Mouse (Mus musculus): ENCODE measurements around the gene Robo1. TPM values are rescaled to one million over a fixed set of nuclear protein-coding genes. Genes with fewer than 3 reads are reported as not detected.

The Robo1 gene
- polyA plus RNA-seq, 1 experiment from 2014 or later = 6.3 TPM

DNA sequence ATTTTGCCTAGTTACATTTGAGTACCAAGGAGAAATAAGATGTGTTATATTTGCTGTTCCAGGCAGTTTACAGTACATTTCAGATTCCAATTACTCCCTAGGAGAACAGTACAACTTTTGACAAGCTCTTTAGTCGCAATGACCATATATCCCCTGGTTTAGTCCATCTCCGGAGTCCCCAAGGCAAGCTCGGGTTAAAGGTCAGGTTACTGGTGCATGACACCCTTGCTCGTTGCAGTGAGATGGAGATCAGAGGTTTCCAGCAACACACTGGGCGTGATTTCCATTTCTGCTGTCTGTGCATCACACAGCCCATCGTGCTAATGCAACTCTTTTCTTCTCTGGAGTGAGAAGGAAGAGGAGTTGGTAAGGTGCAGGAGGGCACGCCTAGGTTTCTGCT is 464.9 kb downstream of the Robo1 start:
- WGBS = 57% methylated on average over 7 of the region's 7 CpGs

DNA sequence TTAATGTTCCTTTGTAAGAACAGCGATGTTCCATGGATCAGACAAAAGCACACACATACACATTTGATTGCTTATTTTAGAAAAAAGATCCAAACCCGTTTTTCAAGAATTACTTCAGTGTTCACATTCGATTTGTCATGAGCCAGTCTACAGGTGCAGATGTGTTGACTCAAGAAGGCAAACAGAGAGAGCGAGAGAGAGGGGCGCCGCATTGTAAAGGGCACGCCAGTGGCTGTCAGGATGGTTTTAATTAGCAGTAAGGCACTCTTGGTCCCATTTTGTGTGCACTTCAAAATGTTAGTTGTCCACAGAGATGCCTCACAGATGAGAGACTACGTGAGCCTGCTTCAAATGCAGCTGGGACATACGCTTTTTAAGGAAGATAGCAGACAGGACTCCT is 470.4 kb downstream of the Robo1 start:
- H3K9ac ChIP-seq (ENCODE audit: low read length) = no peak overlapping the region
- no peak overlapping the region for H3K4me3 ChIP-seq (ENCODE audit: low read depth, low read length)
- H3K4me2 ChIP-seq (replicated peaks; ENCODE audit: low read depth) = no peak overlapping the region
- H3K4me1 ChIP-seq (replicated peaks; ENCODE audit: control insufficient read depth, insufficient read depth) = no peaks in the 10 kb centered on the region
- no peaks in the 10 kb centered on the region for H3K27me3 ChIP-seq (ENCODE audit: control insufficient read depth, insufficient read depth, low read length)
- H3K27ac ChIP-seq (replicated peaks) = no peak overlapping the region
- no peak for ATAC-seq (ENCODE audit: low FRiP score, low TSS enrichment)
- WGBS = 41% methylated on average over 9 of the region's 9 CpGs
- H3K36me3 ChIP-seq (ENCODE audit: control insufficient read depth, insufficient read depth, low read length) = no peaks in the 10 kb centered on the region
- no peak for TF ChIP-seq EP300 (optimal IDR thresholded peaks at IDR 0.05)
- no peak for TF ChIP-seq CTCF (IDR thresholded peaks at IDR 0.05; ENCODE audit: low read depth)
- H3K9me3 ChIP-seq (ENCODE audit: control insufficient read depth, low read length) = no peaks in the 10 kb centered on the region
- peak; percentile 29 for DNase-seq (ENCODE audit: low spot score)

More for the DNA sequence above, 464.9 kb downstream of the Robo1 start:
- H3K4me3 ChIP-seq (ENCODE audit: low read depth, low read length) = no peak overlapping the region
- H3K9ac ChIP-seq (ENCODE audit: low read length) = no peak overlapping the region
- DNase-seq (ENCODE audit: low spot score) = no peak
- no peak for TF ChIP-seq EP300 (optimal IDR thresholded peaks at IDR 0.05)
- TF ChIP-seq CTCF (IDR thresholded peaks at IDR 0.05; ENCODE audit: low read depth) = no peak
- H3K9me3 ChIP-seq (ENCODE audit: control insufficient read depth, low read length) = no peaks in the 10 kb centered on the region
- no peaks in the 10 kb centered on the region for H3K36me3 ChIP-seq (ENCODE audit: control insufficient read depth, insufficient read depth, low read length)
- no peaks in the 10 kb centered on the region for H3K27me3 ChIP-seq (ENCODE audit: control insufficient read depth, insufficient read depth, low read length)
- H3K4me2 ChIP-seq (replicated peaks; ENCODE audit: low read depth) = no peak overlapping the region
- ATAC-seq (ENCODE audit: low FRiP score, low TSS enrichment) = no peak
- H3K4me1 ChIP-seq (replicated peaks; ENCODE audit: control insufficient read depth, insufficient read depth) = no peaks in the 10 kb centered on the region
- no peak overlapping the region for H3K27ac ChIP-seq (replicated peaks)

DNA sequence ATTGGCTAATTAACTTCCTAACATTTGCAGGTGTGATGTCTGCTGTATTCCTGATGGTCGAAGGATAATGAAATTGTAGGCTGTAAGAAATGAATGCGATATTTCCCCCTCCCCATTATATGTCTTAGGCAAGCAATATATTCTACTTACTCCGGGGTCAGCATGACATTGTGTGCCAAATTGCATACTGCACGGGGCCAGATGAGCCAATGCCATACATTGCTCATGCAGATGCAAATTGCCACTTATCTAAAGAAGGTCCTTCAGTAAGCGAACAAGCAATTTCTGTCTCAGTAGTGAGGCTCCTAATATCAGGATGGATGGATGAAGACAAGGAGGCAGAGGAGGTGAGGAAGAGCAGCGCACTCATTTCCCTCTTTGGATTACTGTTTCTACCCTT is 474.1 kb downstream of the Robo1 start:
- Histone ChIP-seq H3K9ac (ENCODE audit: low read length) (no peak overlapping the region), H3K4me3 (ENCODE audit: low read depth, low read length) (no peak overlapping the region), H3K36me3 (ENCODE audit: control insufficient read depth, insufficient read depth, low read length) (no peaks in the 10 kb centered on the region), H3K4me1 (replicated peaks; ENCODE audit: control insufficient read depth, insufficient read depth) (no peaks in the 10 kb centered on the region), H3K9me3 (ENCODE audit: control insufficient read depth, low read length) (no peaks in the 10 kb centered on the region), H3K27me3 (ENCODE audit: control insufficient read depth, insufficient read depth, low read length) (no peaks in the 10 kb centered on the region), H3K27ac (replicated peaks) (no peak overlapping the region), H3K4me2 (replicated peaks; ENCODE audit: low read depth) (no peak overlapping the region)
- no peak for DNase-seq (ENCODE audit: low spot score)
- 93% methylated on average over 6 of the region's 6 CpGs for WGBS
- ATAC-seq (ENCODE audit: low FRiP score, low TSS enrichment) = no peak
- TF ChIP-seq EP300 (optimal IDR thresholded peaks at IDR 0.05) (no peak), CTCF (IDR thresholded peaks at IDR 0.05; ENCODE audit: low read depth) (no peak)

DNA sequence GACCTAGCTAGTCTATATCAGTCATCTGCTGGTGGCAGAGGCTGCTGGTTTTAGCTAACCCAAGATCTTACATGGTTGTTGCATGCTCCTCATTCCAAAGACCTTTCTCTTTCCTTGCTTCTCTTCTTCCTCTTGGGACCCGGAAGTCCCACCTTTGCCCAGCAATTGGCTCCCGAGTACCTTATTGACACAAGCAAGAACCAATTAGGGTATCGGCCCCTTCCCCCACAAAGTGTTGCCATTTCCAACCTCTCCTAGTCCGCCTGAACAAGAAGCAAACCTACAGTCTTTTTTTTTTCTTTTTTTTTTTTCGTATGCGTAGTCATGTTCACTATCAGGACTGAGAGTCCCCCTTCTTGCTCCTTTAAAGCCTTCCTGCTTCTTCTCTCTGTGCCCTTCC is 478.0 kb downstream of the Robo1 start:
- Histone ChIP-seq H3K4me3 (ENCODE audit: low read depth, low read length) (no peak overlapping the region), H3K36me3 (ENCODE audit: control insufficient read depth, insufficient read depth, low read length) (no peaks in the 10 kb centered on the region), H3K4me1 (replicated peaks; ENCODE audit: control insufficient read depth, insufficient read depth) (no peaks in the 10 kb centered on the region), H3K27ac (replicated peaks) (no peak overlapping the region), H3K9ac (ENCODE audit: low read length) (no peak overlapping the region), H3K27me3 (ENCODE audit: control insufficient read depth, insufficient read depth, low read length) (no peaks in the 10 kb centered on the region), H3K4me2 (replicated peaks; ENCODE audit: low read depth) (no peak overlapping the region), H3K9me3 (ENCODE audit: control insufficient read depth, low read length) (no peaks in the 10 kb centered on the region)
- WGBS = 92% methylated on average over 6 of the region's 6 CpGs
- DNase-seq (ENCODE audit: low spot score) = no peak
- no peak for ATAC-seq (ENCODE audit: low FRiP score, low TSS enrichment)
- TF ChIP-seq EP300 (optimal IDR thresholded peaks at IDR 0.05) (no peak), CTCF (IDR thresholded peaks at IDR 0.05; ENCODE audit: low read depth) (no peak)

DNA sequence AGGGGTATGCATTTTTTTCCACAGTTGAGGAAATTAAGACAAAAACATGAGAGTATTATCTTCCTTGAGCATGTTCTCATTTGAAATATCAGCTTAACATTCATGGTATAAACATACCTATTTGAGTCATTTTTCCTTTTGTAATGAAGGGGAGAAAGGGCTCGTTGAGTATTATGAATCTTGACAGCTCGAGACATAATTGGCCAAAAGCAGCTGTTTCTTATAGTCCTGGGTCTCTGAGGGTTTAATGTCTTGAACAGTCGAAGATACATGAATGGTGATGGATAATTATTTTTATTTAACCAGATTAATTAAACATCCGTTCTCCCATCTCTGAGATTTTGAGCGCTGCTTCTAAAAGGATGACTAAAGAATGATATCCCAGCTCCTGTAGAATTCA is 478.5 kb downstream of the Robo1 start:
- no peak overlapping the region for H3K4me3 ChIP-seq (ENCODE audit: low read depth, low read length)
- no peak for ATAC-seq (ENCODE audit: low FRiP score, low TSS enrichment)
- H3K4me1 ChIP-seq (replicated peaks; ENCODE audit: control insufficient read depth, insufficient read depth) = no peaks in the 10 kb centered on the region
- TF ChIP-seq CTCF (IDR thresholded peaks at IDR 0.05; ENCODE audit: low read depth) (no peak), EP300 (optimal IDR thresholded peaks at IDR 0.05) (no peak)
- DNase-seq (ENCODE audit: low spot score) = no peak
- H3K27me3 ChIP-seq (ENCODE audit: control insufficient read depth, insufficient read depth, low read length) = no peaks in the 10 kb centered on the region
- H3K9me3 ChIP-seq (ENCODE audit: control insufficient read depth, low read length) = no peaks in the 10 kb centered on the region
- no peaks in the 10 kb centered on the region for H3K36me3 ChIP-seq (ENCODE audit: control insufficient read depth, insufficient read depth, low read length)
- H3K27ac ChIP-seq (replicated peaks) = no peak overlapping the region
- 65% methylated on average over 5 of the region's 5 CpGs for WGBS
- H3K4me2 ChIP-seq (replicated peaks; ENCODE audit: low read depth) = no peak overlapping the region
- no peak overlapping the region for H3K9ac ChIP-seq (ENCODE audit: low read length)

DNA sequence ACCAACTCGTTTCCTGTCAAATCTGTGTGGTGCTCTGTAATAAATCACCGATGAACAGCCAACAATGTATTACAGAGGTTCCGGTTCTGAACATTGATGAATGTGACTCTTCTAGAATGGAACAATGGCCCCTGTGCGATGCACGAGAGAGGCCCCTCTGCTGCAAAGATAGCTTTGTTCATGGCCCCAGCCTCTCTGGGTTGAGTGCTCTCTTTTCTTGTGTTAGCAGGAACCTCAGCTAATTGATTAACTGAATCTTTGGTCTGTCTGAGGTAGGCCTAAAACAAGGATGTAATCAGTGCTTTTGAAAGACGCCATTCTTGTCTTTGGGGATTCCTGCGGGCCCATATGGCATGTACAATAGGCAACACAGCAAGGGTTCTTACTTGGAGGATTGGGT is 479.9 kb downstream of the Robo1 start:
- H3K4me1 ChIP-seq (replicated peaks; ENCODE audit: control insufficient read depth, insufficient read depth) = no peaks in the 10 kb centered on the region
- no peak overlapping the region for H3K4me3 ChIP-seq (ENCODE audit: low read depth, low read length)
- ATAC-seq (ENCODE audit: low FRiP score, low TSS enrichment) = no peak
- H3K27ac ChIP-seq (replicated peaks) = no peak overlapping the region
- no peaks in the 10 kb centered on the region for H3K36me3 ChIP-seq (ENCODE audit: control insufficient read depth, insufficient read depth, low read length)
- no peaks in the 10 kb centered on the region for H3K9me3 ChIP-seq (ENCODE audit: control insufficient read depth, low read length)
- DNase-seq (ENCODE audit: low spot score) = no peak
- no peak for TF ChIP-seq EP300 (optimal IDR thresholded peaks at IDR 0.05)
- no peak for TF ChIP-seq CTCF (IDR thresholded peaks at IDR 0.05; ENCODE audit: low read depth)
- no peak overlapping the region for H3K4me2 ChIP-seq (replicated peaks; ENCODE audit: low read depth)
- WGBS = 67% methylated on average over 7 of the region's 7 CpGs
- H3K9ac ChIP-seq (ENCODE audit: low read length) = no peak overlapping the region
- no peaks in the 10 kb centered on the region for H3K27me3 ChIP-seq (ENCODE audit: control insufficient read depth, insufficient read depth, low read length)
